Mouse (Mus musculus) retina, adult 2 months (tissue): Measurements from ENCODE around the gene Pygo1.

Experiments
- DNase-seq: peaks from one replicate; pipeline ENCODE4 v3.0.0-alpha.2; 2012; ENCODE audit warnings: low read depth, low spot score

The Pygo1 gene

DNA sequence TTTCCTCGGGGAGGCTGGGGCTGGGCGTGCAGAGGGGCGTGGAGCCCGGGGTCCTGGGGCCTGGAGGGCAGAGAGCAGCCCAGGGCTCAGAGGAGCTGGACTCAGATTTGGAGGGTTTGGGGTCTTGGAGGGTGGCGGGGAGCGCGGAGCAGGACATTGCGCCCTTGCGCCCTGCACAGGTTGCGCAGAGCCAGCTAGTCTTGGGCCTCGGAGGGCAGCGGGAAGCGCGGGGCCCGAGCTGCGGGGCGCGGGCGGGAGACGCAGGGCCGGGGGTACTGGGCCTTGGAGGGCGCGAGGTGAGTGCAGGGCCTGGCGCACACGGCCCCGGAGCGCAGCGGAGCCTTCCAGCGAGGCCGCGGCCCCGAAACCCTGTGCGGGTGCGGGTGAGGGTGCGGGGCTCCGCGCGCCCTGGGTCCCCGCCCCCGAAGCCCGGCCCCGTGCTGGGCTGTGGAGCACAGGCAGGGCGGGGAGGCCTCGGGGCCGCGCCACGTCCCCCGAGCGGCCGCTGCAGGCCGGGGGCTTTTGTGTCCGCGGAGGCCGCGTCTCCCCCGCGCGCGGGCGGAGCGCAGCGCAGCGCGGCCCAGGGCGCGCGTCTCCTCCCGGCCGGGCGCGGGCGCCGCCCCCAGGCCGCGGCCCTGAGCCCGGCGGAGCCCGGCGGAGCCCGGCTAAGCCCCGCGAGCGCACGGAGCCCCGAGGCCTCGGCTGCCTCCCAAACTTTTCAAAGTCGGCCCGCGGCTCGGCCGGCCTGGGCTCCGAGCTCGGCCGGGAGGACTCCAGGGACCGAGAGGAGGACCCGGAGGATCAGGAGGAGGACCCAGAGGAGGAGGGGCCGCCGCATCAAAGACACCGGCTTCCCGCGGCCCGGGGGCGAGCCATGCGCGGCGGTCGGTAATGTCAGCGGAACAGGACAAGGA is at the start of gene Pygo1:
Gene Pygo1 (plus strand): TSS at position 625 of the 914 bp plus-strand sequence.
- no peak for DNase-seq

DNA sequence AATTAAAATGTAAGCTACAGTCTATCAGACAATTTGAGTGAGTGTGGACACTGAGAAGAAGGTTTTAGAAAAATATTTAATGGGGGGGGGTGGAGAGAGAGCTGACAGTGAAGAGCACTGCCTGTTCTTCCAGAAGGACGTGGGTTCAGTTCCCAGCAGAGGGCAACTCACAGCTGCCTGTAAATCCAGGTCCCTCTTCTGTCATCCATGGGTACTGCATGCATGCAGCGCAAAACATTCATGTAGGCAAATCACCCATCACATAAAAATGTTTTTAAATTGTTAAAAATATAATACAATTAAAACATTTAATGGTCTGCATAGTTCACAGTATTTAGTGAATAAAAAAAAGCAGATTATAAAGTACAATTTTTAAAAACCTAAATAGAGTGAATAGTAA is 49.6 kb upstream of the Pygo1 start:
- no peak for DNase-seq

DNA sequence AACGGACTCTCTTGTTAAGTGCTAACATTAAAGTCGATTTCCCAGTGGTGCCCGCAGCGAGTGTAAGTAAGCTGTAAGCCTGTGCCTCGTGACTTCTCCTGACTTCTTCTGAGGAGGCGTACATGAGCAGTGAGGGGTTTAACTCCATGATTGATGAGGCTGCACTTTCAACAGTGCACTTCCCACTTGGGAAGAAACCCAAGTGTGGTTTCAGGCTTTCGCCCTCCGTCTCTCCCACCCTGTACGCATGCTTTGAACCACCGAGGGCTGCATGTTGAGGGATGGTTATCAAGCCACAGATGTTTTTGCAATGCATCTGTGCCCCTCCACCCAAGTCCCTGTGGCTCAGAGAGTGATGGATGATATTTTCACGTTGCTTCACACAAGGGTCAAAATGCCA is 47.5 kb upstream of the Pygo1 start:
- DNase-seq, result no peak

DNA sequence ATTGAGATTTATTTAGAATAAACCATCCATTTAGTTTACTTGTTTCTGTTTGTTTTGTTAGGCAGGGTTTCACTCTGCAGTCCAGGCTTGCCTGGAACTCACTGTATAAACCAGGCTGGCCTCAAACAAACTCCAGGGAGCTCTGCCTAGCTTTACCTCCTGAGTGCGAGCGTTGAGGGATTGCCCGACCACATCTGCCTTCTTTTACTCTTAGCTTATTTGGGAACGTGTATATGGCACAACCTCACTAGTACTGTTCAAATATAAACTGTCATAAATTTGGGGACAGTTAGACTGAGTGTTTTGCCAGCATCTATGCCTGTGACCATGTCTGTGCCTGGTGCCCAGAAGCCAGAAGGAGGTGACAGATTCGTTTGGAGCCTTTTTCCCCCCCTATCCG is 46.8 kb upstream of the Pygo1 start:
- no peak for DNase-seq

DNA sequence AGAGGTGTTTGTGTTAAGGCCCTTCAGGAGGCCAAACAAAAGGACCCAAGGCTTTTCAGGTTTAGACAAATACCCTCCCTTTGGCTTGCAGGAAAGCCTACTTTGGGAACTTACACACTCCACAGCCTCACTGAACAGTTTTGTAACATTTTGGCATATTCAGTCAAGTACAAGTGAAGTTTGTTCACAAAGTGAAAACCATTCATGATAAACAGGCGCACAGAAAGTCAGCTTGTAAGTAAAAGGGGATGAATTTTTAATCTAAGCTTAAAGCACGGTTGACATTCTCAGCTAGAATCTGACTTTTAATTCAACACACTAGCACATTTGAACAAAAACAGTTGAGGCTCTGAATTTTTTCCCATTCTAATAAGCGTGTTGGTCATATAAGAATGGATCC is 45.8 kb upstream of the Pygo1 start:
- no peak for DNase-seq

DNA sequence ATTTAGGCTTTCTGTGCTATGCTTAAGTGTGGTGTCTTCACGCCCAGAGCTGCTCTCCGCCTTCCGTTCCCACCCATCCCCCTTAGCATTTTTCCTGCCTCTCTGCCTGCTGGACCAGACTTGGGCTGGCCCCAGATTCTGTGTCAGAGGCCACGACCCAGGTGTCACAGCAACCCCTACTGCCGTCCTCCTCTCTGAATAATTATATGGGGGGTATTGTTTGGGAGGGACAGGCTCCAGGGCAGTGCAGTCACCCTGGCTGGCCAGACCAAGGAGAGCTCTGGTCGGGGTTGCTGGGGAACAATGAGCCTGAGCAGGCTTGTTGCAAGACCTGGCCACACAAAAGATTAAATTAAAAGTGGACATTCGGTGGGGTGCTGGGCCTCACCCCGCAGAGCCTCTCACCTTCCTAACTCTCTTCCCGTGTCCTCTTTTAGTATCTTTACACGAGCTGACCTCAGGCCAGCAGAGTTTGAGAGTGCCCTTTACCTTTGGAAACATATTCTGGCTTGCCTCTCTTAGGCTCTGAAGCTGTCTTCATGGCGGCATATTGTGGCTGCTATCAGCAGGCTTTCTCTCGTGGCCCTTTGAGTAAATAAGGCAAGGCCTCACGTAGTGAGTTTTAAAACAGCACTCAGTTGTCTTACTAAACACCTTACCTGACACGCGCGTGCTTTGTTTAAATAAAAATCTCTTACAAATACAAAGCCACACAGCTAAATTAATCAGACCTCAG is 45.1 kb upstream of the Pygo1 start:
- no peak for DNase-seq

DNA sequence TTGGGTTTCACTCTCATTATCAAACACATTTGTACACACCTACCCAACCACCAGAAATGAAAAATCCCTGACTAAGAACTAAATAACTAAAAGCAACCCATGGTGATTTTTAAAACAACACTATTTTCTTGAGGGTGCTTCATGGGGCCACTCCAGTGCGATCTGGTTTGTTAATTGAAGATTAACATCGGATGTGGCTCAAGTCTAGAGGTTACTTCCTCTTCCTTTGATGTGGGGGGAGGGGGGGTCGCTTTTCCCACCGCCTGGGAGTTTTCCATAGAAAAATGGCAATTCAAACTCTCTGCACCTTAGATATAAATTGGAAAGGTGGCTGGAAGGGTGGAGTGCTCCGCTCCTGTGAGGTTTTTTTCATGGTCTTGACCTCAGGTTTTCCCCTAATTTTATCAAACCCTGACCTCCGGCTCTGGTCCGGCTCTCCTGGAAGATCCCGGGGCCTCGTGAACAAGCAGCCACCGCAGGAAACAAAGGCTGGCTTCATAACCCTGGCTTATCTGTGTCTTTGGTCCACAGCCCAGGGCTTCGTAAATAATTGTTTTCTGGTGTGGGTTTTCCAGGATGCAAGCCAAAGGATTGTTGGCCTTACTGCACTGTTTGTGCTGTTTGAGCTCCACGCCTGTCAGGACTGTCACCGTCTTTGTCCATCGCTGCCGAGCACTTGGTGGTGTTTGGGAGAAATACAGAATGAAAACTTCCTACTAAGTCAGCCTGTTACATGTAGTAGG is 44.2 kb upstream of the Pygo1 start:
- DNase-seq, result no peak

DNA sequence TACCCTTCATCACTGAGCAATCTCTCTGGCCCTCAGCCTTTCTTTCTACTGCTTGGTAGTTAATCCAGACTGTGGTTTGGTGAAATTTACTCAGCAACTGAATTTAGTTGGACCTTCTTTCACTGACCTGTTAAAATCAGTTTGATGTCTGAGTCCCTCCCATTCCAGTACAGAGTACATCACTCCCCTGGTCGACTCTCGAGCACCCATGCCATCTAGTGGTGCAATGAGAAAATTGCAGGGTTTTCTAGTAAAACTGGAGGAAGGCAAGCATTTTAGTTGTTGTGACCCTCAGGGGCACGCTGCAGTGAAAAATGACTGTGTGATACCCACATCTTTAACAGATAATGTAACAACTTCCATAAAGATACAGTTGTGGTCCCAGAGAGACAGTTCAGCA is 41.5 kb upstream of the Pygo1 start:
- DNase-seq, result peak; percentile 23

DNA sequence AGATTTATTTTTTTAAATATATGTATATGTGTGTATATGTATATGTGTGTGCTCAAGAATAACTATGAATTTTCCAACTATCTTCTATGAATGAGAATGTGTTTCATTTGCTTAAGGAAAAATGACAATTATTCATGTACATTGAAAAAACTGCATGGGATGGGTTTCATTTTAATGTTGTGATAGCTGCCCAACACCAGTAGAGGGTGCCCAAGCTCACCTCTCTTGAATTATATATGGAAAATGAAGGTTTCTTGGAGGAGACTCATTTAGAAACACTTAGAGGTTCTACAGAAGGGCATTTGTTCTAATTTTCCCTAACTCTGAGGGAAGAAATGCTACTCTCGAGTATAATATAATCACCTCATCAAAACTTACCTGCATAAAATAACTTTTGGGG is 35.7 kb upstream of the Pygo1 start:
- no peak for DNase-seq

DNA sequence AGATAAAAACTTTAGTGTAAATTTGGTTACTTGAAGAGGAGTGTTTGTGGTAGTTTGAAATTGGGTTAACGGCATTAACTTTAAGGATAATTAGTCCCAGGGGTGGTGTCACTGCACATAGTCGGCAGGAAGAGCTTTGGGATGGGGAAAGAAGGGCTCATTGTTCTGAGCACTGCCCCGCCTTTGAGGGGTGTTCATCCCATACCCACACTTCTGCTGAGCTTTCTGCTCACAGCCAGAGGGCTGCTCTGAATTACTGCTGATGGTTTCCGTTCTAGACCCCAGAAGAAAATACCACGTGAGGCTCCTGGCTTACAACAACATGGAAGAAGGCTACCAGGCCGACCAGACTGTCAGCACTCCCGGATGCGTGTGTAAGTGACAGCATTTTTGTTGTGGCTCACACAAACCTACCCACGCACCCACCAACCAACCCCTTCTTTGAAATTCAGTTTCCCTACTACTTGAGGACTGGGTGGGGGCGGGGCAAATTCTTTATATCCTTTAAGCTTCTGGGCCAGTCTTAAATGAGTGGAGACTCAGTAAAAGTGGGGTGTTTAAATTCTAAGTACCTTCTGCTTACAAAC is 34.9 kb upstream of the Pygo1 start:
- DNase-seq, result no peak

DNA sequence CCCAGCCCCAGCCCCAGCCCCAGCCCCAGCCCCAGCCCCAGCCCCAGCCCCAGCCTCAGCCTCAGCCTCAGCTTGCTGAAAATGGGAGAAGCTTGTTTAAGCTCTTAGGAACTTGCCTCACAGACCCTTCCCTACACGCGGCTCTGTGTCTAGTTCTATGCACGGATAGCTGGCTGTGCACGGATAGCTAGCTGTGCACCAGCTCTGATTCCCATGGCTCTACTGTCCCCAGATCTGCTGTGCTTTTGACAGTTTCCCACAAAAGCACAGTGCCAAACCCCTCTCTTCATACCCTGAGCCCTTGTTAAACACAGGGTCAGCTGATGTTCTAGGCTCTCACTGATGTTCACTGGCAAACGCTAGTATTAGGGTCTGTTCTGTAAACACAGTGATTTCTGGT is 32.7 kb upstream of the Pygo1 start:
- no peak for DNase-seq

DNA sequence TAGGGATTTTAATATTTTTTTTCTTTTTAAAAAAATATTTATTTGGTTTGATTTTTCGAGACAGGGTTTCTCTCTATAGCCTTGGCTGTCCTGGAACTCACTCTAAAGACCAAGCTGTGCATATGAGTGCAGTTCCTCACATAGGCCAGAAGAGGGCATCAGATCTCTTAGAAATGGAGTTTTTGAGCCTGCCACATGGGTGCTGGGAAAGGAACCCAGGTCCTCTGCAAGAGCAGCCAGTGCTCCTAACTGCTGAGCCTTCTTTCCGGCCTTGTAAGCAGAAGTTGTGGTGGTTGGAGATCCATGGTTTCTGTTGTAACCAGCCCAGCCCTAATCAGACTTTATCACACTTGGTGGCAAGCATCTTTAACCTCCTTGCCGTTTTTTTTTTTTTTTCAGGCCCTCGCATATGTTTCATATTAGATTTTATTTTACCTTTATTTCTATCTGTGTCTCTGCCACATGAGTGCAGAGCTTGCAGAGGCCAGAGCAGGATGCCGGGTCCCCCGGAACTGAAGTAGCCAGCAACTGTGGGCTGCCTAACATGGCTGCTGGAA is 30.6 kb upstream of the Pygo1 start:
- DNase-seq, result no peak

DNA sequence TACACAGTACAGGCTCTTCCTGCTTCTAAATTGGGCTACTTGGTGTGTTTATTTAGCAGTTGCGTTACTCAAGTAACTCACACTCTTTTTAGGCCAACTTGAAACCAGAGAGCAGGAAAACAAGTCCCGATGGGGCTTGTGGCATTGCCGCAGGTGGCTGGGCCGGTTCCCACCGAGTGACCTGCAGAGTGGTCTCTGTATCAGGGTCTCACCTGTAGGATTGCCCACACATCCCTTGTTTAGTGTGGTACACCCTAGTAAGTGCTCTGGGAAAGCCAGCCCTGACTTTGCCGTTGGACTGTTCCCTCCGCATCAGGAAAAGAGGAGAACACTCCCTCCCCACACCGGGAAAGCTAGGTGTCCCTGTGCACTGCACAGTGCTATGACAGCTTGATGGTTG is 23.4 kb upstream of the Pygo1 start:
- DNase-seq, result no peak

DNA sequence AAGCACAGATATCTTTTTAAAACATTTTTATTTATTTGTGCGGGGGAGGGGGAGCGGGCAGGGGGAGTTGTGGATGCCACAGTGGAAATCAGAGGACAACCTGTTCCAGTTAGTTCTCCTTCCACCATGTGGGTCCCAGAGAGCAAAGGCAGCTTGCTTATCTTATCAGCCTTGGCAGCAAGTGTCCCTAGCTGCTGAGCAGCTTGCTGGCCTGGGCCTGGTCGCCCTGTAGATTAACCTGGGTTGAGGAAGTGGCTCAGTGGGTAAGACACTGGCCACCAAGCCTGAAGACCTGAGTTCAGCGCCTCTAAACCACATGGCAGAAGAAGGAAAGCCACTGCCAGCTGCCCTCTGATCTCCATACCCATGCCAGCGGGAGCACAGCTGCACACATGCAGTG is 22.8 kb upstream of the Pygo1 start:
- DNase-seq, result no peak

DNA sequence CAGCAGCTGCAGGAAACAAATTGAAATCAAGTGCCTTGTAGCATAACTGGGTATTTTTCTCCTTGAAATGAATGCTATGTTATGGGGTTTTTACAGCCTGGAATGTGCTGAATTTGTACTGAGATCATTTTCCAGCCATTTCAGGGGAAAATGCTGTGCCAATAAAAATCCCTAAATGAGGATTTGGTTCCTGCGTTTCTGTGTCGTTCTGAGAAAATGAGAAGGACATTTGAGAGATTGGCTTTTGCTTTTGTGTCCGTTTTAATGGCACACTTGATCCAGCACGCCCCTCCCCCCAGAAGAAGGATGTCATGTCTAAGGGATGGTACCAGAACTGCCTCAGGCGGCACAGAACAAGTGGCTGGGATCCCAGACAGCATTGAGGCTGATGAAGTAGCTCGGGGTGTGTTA is 18.7 kb upstream of the Pygo1 start:
- DNase-seq, result no peak

DNA sequence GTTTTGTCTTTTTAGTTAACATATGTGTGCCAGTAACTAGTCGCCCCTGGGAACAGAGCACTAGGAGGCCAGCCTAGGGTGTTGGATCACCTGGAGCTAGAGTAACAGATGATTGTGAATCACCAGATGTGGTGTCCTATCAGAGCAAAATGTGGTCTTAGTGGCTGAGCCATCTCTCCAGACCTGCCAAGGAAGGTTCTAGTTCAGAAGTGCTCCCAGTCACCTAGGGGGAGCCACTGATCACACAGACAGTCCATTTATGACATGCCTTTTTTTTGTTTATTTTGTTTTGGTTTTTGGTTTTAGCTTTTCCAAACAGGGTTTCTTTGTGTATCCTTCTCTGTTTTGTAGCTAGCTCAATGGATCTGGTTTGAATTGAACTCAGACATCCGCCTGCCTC is 14.1 kb upstream of the Pygo1 start:
- DNase-seq, result no peak

DNA sequence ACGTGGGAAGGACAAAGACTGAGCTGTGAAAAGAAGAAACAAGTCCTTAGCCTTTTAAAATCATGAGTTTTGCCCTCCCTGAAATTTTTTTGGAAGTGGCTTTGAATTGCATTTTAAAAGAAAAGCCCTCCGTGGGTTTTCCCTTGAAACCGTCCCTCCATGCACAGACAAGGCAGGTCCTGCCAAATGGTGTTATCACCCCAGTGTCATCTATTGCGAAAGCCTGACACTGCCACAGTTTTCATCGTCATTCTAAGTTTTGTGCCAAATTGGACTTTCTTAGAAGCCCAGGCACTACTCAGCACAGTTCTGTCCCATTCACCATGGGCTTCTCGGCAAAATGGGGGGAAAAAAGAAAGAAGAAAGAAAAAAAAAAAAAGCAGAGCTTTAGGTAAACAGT is 11.9 kb upstream of the Pygo1 start:
- no peak for DNase-seq

DNA sequence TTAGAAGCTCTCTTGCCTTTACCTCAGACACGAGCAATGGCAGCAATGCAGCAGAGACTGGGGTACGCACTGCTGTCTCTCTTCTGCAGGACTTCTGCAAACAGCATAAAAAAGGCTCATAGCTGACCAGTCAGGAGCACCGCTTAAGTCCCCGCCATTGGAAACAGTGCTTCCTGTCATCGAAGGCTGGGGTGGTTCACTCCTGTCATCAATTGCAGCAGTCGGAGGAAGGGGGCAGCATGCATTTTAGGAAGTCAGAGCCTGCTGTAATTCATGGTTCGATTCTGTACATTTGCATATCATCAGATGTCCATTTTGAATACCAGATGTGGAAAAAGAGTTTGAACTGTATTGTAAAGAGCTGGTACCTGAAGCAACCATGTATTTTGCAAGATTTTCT is 9.7 kb upstream of the Pygo1 start:
- no peak for DNase-seq

DNA sequence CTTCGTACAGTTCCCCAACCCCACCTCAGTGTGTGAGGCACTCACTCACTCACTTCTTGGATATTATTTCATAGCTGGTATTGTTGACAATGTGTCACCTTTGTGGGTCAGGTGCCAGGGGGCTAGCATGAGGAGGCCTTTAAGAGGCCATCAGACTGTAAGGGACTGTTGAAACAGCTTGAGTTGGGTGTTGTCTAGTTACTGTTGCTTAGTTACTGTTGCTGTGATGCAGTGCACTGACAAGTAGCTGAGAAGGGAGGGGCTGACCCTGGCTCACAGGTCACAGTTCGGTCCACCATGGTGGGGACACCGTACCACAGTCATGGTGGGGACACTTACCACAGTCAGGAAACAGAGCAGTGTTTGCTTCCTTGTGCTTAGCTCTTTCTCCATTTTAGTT is 2.4 kb upstream of the Pygo1 start:
- DNase-seq, result no peak

DNA sequence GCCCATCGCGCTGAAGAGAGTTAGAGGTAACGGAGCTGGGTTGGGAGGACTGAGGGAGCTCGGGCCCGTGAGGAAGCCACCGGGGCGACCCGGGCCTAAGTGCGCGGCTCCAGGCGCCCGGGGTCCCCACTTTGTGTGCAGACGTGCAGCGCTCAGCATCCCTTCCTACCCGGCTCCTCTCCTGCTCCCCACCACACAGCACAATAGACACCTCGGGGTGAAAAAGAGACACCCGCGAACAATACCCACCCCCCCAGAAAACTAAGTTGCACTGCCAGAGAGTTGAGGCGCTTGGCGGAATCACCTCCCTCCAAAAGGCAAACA is 452 bp downstream of the Pygo1 start:
- no peak for DNase-seq

DNA sequence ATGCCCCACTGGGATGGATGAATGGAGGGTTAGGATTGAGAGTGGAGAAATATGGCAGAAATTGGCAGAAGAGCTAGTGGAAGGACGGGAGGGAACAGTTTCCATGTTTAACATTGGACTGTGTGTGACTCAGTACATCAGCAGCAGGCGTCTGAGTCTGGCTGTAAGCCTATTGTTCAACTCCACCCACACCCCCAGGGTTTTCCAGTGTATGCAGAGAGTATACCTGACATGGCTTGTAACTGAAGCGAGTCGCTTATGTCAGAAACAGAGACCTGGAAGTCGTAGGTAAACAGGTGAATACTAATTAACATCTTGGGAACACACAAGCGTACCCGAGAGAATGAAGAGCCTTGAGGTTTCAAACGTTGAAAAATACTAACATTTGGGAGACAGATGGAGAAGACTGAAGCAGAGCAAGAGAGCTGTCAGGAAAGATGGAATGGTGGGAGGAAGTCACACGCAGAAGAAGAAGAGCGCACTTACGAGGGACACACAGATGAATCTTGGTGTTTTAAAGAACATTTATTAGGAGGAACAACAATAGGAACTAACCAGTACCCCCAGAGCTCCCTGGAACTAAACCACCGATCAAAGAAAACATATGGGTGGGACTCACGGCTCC is 5.8 kb downstream of the Pygo1 start:
- no peak for DNase-seq
